Mouse (Mus musculus) olfactory bulb, adult 2 months (tissue): ENCODE measurements at regions not wholly inside any gene's neighbourhood (a gene's known extent, or its start where the extent isn't known, plus 50 kb on each side); places are given as distances from the start of the nearest gene placed in this dataset.

Experiments used
- CTCF ChIP-seq: fragments of 200-500 bp; IDR thresholded peaks from 2 replicates; pipeline ENCODE4 v1.5.1; 2012; ENCODE audit warnings: low read depth, mild to moderate bottlenecking, low read length, moderate library complexity; ENCODE audit not compliant: insufficient read depth
- POLR2A ChIP-seq: fragments of 200-500 bp; IDR thresholded peaks from 2 replicates; pipeline ENCODE4 v1.6.1; 2012; ENCODE audit warnings: mild to moderate bottlenecking, low read depth, low read length, moderate library complexity; ENCODE audit not compliant: insufficient read depth

DNA sequence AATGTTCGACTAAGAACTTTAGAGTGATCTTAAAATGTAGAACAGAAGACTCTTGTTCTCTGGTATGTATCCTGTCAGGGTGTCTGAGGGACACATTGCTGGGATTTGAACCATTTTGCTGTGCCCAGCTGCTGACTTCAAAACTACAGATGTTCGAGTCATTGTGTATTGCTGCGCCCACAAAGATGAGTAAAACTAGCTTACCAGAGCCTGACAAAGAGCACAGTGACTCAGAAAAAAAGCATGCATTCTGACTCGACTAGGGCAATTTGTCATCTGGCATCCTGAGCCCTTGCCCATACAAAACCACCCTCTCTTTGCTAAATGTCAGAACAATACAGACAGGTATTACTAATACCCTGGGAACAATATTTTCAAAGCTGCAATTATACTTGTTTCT, 438.6 kb upstream of the Tenm3 start:
- TF ChIP-seq CTCF (no peak), POLR2A (no peak)
